Mouse (Mus musculus) bone marrow, adult 2 months (tissue): ENCODE results near the gene Fscb.

Experiments used
- CTCF ChIP-seq: fragments of 200-500 bp; IDR thresholded peaks from 2 replicates; pipeline ENCODE4 v1.5.1; 2011; ENCODE audit warnings: low read length, control low read depth; ENCODE audit not compliant: control insufficient read depth, insufficient read depth
- POLR2A ChIP-seq: fragments of 200-500 bp; IDR thresholded peaks from 2 replicates; pipeline ENCODE4 v1.6.1; 2011; ENCODE audit warnings: low read depth, mild to moderate bottlenecking, control low read depth, low read length, borderline replicate concordance; ENCODE audit not compliant: control insufficient read depth

GRCm38 (mm10) chr12:64474590-64474989, at the start of gene Fscb:
- no peak for TF ChIP-seq POLR2A
- TF ChIP-seq CTCF = no peak
